Mouse (Mus musculus): ENCODE results near the gene Mllt3. TPM values are rescaled to one million over a fixed set of nuclear protein-coding genes. Genes with fewer than 3 reads are reported as not detected.

The Mllt3 gene
- polyA plus RNA-seq, 1 experiment from 2014 or later = 74.9 TPM

GRCm38 (mm10) chr4:87927354-87927753 lies 105.8 kb downstream of the Mllt3 start:
- H3K9me3 ChIP-seq (replicated peaks; ENCODE audit: control insufficient read depth, low read length, poor library complexity, severe bottlenecking) = no peaks in the 10 kb centered on the region
- H3K36me3 ChIP-seq (ENCODE audit: control insufficient read depth, insufficient read depth, low read length) = no peaks in the 10 kb centered on the region
- no peak overlapping the region for H3K9ac ChIP-seq (ENCODE audit: low read depth, low read length)
- no peak overlapping the region for H3K4me3 ChIP-seq (ENCODE audit: low read depth, low read length)
- no peak overlapping the region for H3K4me2 ChIP-seq (ENCODE audit: low read length)
- 46% methylated on average over 10 of the region's 10 CpGs for WGBS
- no peaks in the 10 kb centered on the region for H3K27me3 ChIP-seq (ENCODE audit: control insufficient read depth, insufficient read depth, low read depth, low read length)
- 0 out of 2 replicates have a peak, but pooled peaks cover 2% of the 10 kb centered on the region for H3K4me1 ChIP-seq (ENCODE audit: control insufficient read depth, insufficient read depth, low read length)
- H3K27ac ChIP-seq (ENCODE audit: low read length) = no peak overlapping the region
- ATAC-seq = no peak

- no peak overlapping the region for H3K4me2 ChIP-seq (ENCODE audit: low read length)
- no peaks in the 10 kb centered on the region for H3K36me3 ChIP-seq (ENCODE audit: control insufficient read depth, insufficient read depth, low read length)
- 87% methylated on average over 8 of the region's 8 CpGs for WGBS
- no peak overlapping the region for H3K9ac ChIP-seq (ENCODE audit: low read depth, low read length)
- ATAC-seq = no peak
- H3K27ac ChIP-seq (ENCODE audit: low read length) = no peak overlapping the region
- H3K4me1 ChIP-seq (ENCODE audit: control insufficient read depth, insufficient read depth, low read length) = peaks cover 11% of the 10 kb centered on the region; the same call in 1 of the 2 replicates
- H3K9me3 ChIP-seq (replicated peaks; ENCODE audit: control insufficient read depth, low read length, poor library complexity, severe bottlenecking) = no peaks in the 10 kb centered on the region
- no peak overlapping the region for H3K4me3 ChIP-seq (ENCODE audit: low read depth, low read length)
- no peaks in the 10 kb centered on the region for H3K27me3 ChIP-seq (ENCODE audit: control insufficient read depth, insufficient read depth, low read depth, low read length)
These were observed 112.5 kb downstream of the Mllt3 start for GRCm38 (mm10) chr4:87920664-87921063.

- Histone ChIP-seq H3K27ac (ENCODE audit: low read length) (no peak overlapping the region), H3K27me3 (ENCODE audit: control insufficient read depth, insufficient read depth, low read depth, low read length) (no peaks in the 10 kb centered on the region), H3K4me1 (ENCODE audit: control insufficient read depth, insufficient read depth, low read length) (peaks cover 6% of the 10 kb centered on the region; the same call in 1 of the 2 replicates), H3K4me3 (ENCODE audit: low read depth, low read length) (no peak overlapping the region), H3K9me3 (replicated peaks; ENCODE audit: control insufficient read depth, low read length, poor library complexity, severe bottlenecking) (no peaks in the 10 kb centered on the region), H3K4me2 (ENCODE audit: low read length) (no peak overlapping the region), H3K36me3 (ENCODE audit: control insufficient read depth, insufficient read depth, low read length) (no peaks in the 10 kb centered on the region), H3K9ac (ENCODE audit: low read depth, low read length) (no peak overlapping the region)
- no peak for ATAC-seq
- WGBS = 71% methylated on average over 6 of the region's 6 CpGs
These were observed 121.8 kb downstream of the Mllt3 start for GRCm38 (mm10) chr4:87911172-87911994.

- H3K27ac ChIP-seq (ENCODE audit: low read length) = no peak overlapping the region
- H3K9me3 ChIP-seq (replicated peaks; ENCODE audit: control insufficient read depth, low read length, poor library complexity, severe bottlenecking) = no peaks in the 10 kb centered on the region
- H3K9ac ChIP-seq (ENCODE audit: low read depth, low read length) = no peak overlapping the region
- H3K36me3 ChIP-seq (ENCODE audit: control insufficient read depth, insufficient read depth, low read length) = no peaks in the 10 kb centered on the region
- no peaks in the 10 kb centered on the region for H3K27me3 ChIP-seq (ENCODE audit: control insufficient read depth, insufficient read depth, low read depth, low read length)
- H3K4me3 ChIP-seq (ENCODE audit: low read depth, low read length) = no peak overlapping the region
- 82% methylated on average over 6 of the region's 6 CpGs for WGBS
- no peak for ATAC-seq
- H3K4me2 ChIP-seq (ENCODE audit: low read length) = no peak overlapping the region
- H3K4me1 ChIP-seq (ENCODE audit: control insufficient read depth, insufficient read depth, low read length) = peaks cover 3% of the 10 kb centered on the region; the same call in 1 of the 2 replicates
These were observed 127.9 kb downstream of the Mllt3 start for GRCm38 (mm10) chr4:87905149-87905771.

GRCm38 (mm10) chr4:87904722-87905121 lies 128.4 kb downstream of the Mllt3 start:
- H3K27ac ChIP-seq (ENCODE audit: low read length) = no peak overlapping the region
- WGBS = 87% methylated on average over 1 of the region's 1 CpGs
- no peak overlapping the region for H3K4me2 ChIP-seq (ENCODE audit: low read length)
- H3K4me1 ChIP-seq (ENCODE audit: control insufficient read depth, insufficient read depth, low read length) = peaks cover 3% of the 10 kb centered on the region; the same call in 1 of the 2 replicates
- no peaks in the 10 kb centered on the region for H3K36me3 ChIP-seq (ENCODE audit: control insufficient read depth, insufficient read depth, low read length)
- no peaks in the 10 kb centered on the region for H3K27me3 ChIP-seq (ENCODE audit: control insufficient read depth, insufficient read depth, low read depth, low read length)
- no peak overlapping the region for H3K4me3 ChIP-seq (ENCODE audit: low read depth, low read length)
- no peak overlapping the region for H3K9ac ChIP-seq (ENCODE audit: low read depth, low read length)
- no peak for ATAC-seq
- H3K9me3 ChIP-seq (replicated peaks; ENCODE audit: control insufficient read depth, low read length, poor library complexity, severe bottlenecking) = no peaks in the 10 kb centered on the region

- no peak overlapping the region for H3K4me3 ChIP-seq (ENCODE audit: low read depth, low read length)
- no peak overlapping the region for H3K27ac ChIP-seq (ENCODE audit: low read length)
- no peaks in the 10 kb centered on the region for H3K9me3 ChIP-seq (replicated peaks; ENCODE audit: control insufficient read depth, low read length, poor library complexity, severe bottlenecking)
- H3K27me3 ChIP-seq (ENCODE audit: control insufficient read depth, insufficient read depth, low read depth, low read length) = no peaks in the 10 kb centered on the region
- H3K4me1 ChIP-seq (ENCODE audit: control insufficient read depth, insufficient read depth, low read length) = peaks cover 1% of the 10 kb centered on the region
- no peak for ATAC-seq
- 91% methylated on average over 4 of the region's 4 CpGs for WGBS
- H3K36me3 ChIP-seq (ENCODE audit: control insufficient read depth, insufficient read depth, low read length) = no peaks in the 10 kb centered on the region
- no peak overlapping the region for H3K4me2 ChIP-seq (ENCODE audit: low read length)
- H3K9ac ChIP-seq (ENCODE audit: low read depth, low read length) = no peak overlapping the region
These were observed 130.6 kb downstream of the Mllt3 start for GRCm38 (mm10) chr4:87902584-87902983.

- Histone ChIP-seq H3K36me3 (ENCODE audit: control insufficient read depth, insufficient read depth, low read length) (no peaks in the 10 kb centered on the region), H3K9ac (ENCODE audit: low read depth, low read length) (no peak overlapping the region), H3K4me2 (ENCODE audit: low read length) (no peak overlapping the region), H3K4me3 (ENCODE audit: low read depth, low read length) (no peak overlapping the region), H3K9me3 (replicated peaks; ENCODE audit: control insufficient read depth, low read length, poor library complexity, severe bottlenecking) (no peaks in the 10 kb centered on the region), H3K4me1 (ENCODE audit: control insufficient read depth, insufficient read depth, low read length) (no peaks in the 10 kb centered on the region; the same call in 1 of the 2 replicates), H3K27me3 (ENCODE audit: control insufficient read depth, insufficient read depth, low read depth, low read length) (no peaks in the 10 kb centered on the region), H3K27ac (ENCODE audit: low read length) (no peak overlapping the region)
- ATAC-seq = no peak
- WGBS = 46% methylated on average over 1 of the region's 1 CpGs
These were observed 132.0 kb downstream of the Mllt3 start for GRCm38 (mm10) chr4:87901166-87901565.

GRCm38 (mm10) chr4:87893498-87893897 lies 139.7 kb downstream of the Mllt3 start:
- H3K4me1 ChIP-seq (ENCODE audit: control insufficient read depth, insufficient read depth, low read length) = no peaks in the 10 kb centered on the region; the same call in none of the 2 replicates
- ATAC-seq = 0 out of 2 replicates have a peak, but pooled peaks have one; percentile 16
- no peaks in the 10 kb centered on the region for H3K9me3 ChIP-seq (replicated peaks; ENCODE audit: control insufficient read depth, low read length, poor library complexity, severe bottlenecking)
- H3K27ac ChIP-seq (ENCODE audit: low read length) = no peak overlapping the region
- no peak overlapping the region for H3K9ac ChIP-seq (ENCODE audit: low read depth, low read length)
- 89% methylated on average over 3 of the region's 3 CpGs for WGBS
- H3K36me3 ChIP-seq (ENCODE audit: control insufficient read depth, insufficient read depth, low read length) = no peaks in the 10 kb centered on the region
- no peak overlapping the region for H3K4me2 ChIP-seq (ENCODE audit: low read length)
- H3K27me3 ChIP-seq (ENCODE audit: control insufficient read depth, insufficient read depth, low read depth, low read length) = no peaks in the 10 kb centered on the region
- H3K4me3 ChIP-seq (ENCODE audit: low read depth, low read length) = no peak overlapping the region

GRCm38 (mm10) chr4:87893012-87893411 lies 140.2 kb downstream of the Mllt3 start:
- no peak overlapping the region for H3K4me2 ChIP-seq (ENCODE audit: low read length)
- H3K4me3 ChIP-seq (ENCODE audit: low read depth, low read length) = no peak overlapping the region
- no peaks in the 10 kb centered on the region for H3K36me3 ChIP-seq (ENCODE audit: control insufficient read depth, insufficient read depth, low read length)
- H3K9me3 ChIP-seq (replicated peaks; ENCODE audit: control insufficient read depth, low read length, poor library complexity, severe bottlenecking) = no peaks in the 10 kb centered on the region
- no peaks in the 10 kb centered on the region for H3K27me3 ChIP-seq (ENCODE audit: control insufficient read depth, insufficient read depth, low read depth, low read length)
- no peak overlapping the region for H3K9ac ChIP-seq (ENCODE audit: low read depth, low read length)
- 76% methylated on average over 4 of the region's 4 CpGs for WGBS
- H3K4me1 ChIP-seq (ENCODE audit: control insufficient read depth, insufficient read depth, low read length) = peaks cover 4% of the 10 kb centered on the region
- ATAC-seq = 0 out of 2 replicates have a peak, but pooled peaks have one; percentile 34
- 0 out of 2 replicates have a peak overlapping the region, but pooled peaks have one; percentile 38 for H3K27ac ChIP-seq (ENCODE audit: low read length)

Data from midbrain, embryonic 16.5 days (tissue).